Mouse (Mus musculus): ENCODE measurements around the gene Plekhm3.

The Plekhm3 gene

GRCm38 (mm10) chr1:64757254-64757653, 199.4 kb downstream of the Plekhm3 start:
- DNase-seq: no peak

GRCm38 (mm10) chr1:64756640-64757030, 200.0 kb downstream of the Plekhm3 start:
- DNase-seq: no peak

GRCm38 (mm10) chr1:64755971-64756639, 200.5 kb downstream of the Plekhm3 start:
- DNase-seq: no peak

GRCm38 (mm10) chr1:64754658-64755057, 202.0 kb downstream of the Plekhm3 start:
- DNase-seq: no peak

- DNase-seq: no peak
Observed at GRCm38 (mm10) chr1:64753668-64754067, 203.0 kb downstream of the Plekhm3 start.

- no peak for DNase-seq
Observed at GRCm38 (mm10) chr1:64753109-64753508, 203.5 kb downstream of the Plekhm3 start.

GRCm38 (mm10) chr1:64744616-64745015, 212.0 kb downstream of the Plekhm3 start:
- no peak for DNase-seq

- no peak for DNase-seq
Observed at GRCm38 (mm10) chr1:64742741-64743408, 213.7 kb downstream of the Plekhm3 start.

- DNase-seq: peak; percentile 19 to 36
Observed at GRCm38 (mm10) chr1:64738661-64739082, 218.0 kb downstream of the Plekhm3 start.

GRCm38 (mm10) chr1:64738180-64738555, 218.5 kb downstream of the Plekhm3 start:
- no peak for DNase-seq

- DNase-seq: peak; percentile 86 to 88
Observed at GRCm38 (mm10) chr1:64737502-64738179, 219.0 kb downstream of the Plekhm3 start, which contains the start of gene Fzd5. TSS of gene Fzd5 (minus strand) at chr1:64737751.

- DNase-seq: no peak
Observed at GRCm38 (mm10) chr1:64736681-64737501, 219.7 kb downstream of the Plekhm3 start.

Data from spleen, adult 18-20 months (tissue).